Mouse (Mus musculus): ENCODE results near the gene Tdg.

The Tdg gene

DNA sequence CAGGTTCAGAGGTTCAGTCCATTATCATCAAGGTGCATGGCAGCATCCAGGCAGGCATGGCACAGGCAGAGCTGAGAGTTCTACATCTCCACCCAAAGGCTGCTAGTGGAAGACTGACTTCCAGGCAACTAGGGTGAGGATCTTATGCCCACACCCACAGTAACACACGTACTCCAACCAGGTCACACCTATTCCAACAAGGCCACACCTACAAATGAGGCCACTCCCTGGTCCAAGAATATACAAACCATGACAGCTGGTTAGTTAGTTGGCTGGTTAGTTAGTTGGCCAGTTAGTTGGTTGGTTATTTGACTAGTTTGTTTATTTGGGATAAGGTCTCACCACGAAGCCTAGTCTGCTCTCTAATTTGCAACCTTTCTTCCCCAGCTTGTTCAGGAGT lies 33.7 kb downstream of the Tdg start:
- no peak for ATAC-seq (ENCODE audit: low TSS enrichment)

DNA sequence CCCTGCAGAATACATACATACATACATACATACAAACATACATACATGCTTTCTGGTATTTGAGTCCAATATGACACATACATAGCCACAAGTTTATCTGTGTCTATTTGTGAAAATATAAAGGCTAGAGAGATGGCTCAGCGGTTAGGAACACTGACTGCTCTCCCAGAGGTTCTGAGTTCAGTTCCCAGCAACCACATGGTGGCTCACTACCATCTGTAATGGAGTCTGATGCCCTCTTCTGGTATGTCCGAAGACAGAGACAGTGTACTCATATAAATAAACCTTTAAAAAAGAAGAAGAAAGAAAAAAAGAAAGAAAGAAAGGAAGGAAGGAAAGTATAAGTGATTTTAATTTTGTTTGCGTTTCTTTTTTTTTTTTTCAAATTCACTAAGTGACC lies 36.3 kb downstream of the Tdg start:
- ATAC-seq (ENCODE audit: low TSS enrichment): no peak

DNA sequence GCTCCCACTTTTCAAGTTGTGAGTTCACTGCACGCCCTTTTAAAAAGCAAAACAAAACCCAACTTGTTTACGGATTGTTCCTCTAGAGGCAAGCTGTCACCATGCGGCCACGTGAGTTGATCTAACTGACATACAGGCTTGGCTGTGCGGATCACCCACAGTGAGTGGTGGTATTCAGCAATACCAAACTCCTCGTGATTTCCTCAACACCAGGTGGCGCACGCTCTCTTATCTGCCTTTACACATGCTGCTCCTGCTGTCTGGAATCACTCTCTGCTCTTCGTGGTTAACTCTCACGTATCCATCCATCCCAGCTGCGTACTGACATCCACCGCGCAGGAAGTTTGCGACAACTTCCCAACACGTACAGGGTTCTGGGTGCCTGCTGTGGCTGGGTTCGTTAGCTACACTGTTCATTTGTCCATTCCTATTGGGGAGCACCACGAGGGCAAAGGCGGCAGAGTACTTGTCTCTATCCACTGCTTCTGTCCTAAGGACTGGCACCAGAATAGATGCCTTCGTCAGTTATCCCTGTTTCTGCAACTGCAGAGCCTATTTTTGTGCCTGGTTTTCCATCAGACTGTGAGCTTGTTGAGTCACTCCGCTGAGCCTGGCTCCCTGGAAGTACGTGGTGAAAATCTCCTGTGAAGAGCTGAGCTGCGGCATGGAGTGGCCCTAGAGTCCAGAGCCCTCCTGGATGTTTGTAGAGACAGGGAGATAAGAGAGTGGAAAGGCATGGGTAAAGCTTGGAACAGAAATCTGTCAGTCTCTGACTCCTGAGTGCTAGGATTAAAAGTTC lies 37.0 kb downstream of the Tdg start:
- peak; percentile 73 for ATAC-seq (ENCODE audit: low TSS enrichment)

DNA sequence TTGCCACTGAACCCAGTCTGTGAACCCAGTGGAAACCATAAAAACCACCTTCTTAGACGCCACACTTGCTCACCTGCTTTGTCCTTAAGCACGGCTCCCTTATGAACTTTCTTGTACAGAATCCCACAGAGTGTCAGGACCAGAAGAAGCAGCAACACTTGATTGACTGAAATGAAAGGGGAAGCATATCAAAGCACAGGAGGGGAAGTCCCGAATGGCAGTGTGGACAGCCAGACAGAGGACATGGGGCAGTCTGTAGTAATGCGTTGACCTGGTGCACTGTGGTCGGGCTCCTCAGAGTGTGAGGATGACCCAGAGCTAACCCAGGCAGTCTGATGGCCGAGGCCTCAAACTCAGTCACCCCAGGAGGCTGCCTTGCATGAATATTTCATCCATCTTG lies 40.6 kb downstream of the Tdg start:
- ATAC-seq (ENCODE audit: low TSS enrichment): no peak

DNA sequence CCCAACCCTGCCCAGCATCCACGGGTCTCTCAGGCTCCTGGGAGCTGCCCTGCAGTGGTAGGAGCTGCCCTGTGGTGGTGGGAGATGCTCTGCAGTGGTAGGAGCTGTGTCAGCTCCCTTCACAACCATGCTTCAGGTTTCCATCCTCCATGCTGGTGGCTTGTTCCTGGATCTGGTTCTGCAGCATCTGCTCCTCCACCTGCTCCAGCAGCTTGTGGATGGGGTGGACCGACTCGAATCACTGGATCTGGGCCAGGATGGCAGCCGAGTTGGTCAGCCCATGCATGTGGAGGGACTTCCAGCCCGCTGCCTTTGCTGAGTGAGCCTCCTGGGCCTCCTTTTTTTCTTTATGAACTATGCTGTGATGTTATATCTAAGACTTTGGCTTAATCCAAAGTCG lies 47.3 kb downstream of the Tdg start:
- ATAC-seq (ENCODE audit: low TSS enrichment): no peak; the same call in 1 of the 2 replicates

DNA sequence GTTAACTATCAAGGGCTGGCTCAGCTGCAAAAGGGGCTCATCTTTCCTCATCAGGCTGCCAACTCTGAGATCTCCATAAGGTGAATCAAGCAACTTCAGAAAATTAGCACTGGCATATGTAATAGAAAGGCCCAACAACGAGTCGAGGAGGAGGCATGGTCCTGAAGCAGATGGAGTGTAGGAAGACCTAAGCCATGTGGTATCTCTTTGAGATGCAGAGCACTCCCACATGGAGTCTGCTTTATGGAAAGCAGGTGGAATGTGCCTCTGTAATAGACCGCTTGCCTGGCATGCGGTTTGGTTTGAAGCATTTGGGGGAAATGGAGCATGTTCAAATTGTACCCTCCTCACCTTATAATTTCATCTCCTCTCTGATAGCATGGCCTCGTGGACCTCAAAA lies 51.1 kb downstream of the Tdg start:
- ATAC-seq (ENCODE audit: low TSS enrichment): peak; percentile 89

DNA sequence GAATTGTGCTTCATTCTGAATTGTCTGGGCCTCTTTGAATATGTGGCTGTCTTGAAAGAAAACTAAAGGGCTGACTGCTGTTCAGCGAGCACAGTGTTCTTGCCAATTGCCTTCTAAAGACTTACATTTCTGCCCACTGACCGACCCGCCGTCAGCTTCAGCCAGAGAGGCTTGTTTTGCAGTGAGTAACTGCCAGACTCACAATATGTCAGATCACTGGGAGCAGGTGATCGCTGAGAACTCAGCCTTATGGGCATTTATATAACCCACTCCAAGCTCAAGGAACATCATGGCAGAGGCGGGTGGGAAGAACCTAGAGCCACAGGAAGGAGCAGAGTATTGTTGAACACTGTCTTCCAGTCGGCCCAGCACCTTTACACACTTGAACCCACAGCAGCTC lies 52.0 kb downstream of the Tdg start:
- ATAC-seq (ENCODE audit: low TSS enrichment): peak; percentile 22

DNA sequence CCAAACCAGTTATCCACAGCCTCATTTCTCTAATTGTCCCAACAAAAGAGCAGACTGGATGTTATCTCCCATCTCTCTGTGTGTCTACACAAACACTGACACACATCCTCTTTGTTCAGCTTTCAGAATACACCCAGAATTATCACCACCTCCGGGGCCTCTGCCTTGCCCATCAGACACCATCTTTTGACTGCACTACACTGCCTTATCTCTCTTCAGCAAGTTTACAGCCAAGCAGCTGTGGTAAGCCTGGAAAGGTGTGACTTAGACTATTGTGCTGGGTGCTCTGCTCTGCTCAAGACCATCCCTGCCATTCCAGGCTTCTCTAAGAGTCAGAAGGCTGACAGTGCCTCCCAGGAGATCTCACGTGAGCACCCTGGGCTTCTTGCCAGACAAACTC lies 55.8 kb downstream of the Tdg start:
- no peak for ATAC-seq (ENCODE audit: low TSS enrichment)

DNA sequence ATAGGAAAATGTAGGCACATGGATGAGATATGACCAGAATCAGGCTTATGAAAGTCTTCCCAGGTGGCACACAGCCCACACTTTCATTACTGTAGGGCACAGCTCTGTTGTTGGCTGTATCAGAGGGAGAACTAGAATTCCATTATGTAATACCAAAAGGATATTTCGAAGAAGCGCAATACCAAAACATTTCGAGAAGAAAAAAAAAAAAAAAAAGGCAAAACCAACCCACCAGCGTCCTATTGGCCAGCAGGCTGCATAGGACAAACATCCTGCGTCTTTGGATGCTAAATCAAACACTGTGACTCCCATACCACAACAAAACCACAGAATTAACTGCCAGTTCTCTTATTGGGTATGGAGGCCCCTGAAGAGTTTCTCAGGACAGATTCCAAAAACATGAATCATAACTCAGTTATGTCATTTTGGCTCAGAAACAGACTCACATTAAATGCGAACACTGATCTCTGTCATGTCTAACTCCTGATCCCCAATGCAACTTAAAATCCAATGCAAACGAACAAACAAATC lies 60.1 kb downstream of the Tdg start:
- peak; percentile 71 for ATAC-seq (ENCODE audit: low TSS enrichment)

DNA sequence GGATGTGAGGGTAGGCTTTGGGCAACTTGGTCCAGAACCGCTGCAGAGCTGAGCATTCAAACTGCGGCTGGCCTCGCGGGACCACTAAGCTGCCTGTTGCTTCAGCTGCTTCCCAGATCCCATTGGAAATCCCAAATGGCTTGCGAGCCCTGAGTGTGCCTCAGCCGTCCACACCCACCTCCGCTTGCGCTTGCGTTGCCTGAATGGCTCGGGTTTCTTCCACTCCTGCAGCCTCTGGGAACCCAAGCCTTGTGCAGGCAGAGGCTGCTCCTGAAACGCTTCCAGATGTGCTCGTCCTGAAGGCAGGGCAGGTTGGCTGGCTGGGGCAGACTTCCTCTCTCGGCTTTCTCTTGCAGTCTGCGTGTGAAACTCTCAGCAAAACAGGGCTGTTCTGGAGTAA lies 60.9 kb downstream of the Tdg start, which contains the start of gene Glt8d2:
Gene Glt8d2, minus strand, starts transcription at position 157 of the 400 bp plus-strand sequence.
- ATAC-seq (ENCODE audit: low TSS enrichment): peak; percentile 79

DNA sequence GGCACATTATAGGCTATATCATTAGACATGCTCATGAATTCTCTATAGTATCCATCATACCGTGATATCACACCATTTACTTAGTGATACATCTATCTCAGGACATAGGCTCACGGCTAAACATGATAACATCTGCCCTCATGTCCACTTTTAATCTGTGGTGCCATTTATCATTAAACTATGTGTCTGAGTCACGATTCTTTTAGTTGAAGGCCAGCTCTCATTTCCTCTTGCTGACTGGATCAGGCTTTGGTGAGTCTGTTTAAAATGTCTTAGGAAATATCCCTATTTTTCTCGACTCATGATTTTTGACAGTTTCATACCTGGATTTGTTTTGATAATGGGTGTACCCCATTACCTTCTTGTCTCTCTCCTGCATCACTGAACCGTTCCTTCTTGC lies 66.3 kb downstream of the Tdg start, which contains the start of gene Hcfc2:
Gene Hcfc2, plus strand, starts transcription at position 205 of the 400 bp plus-strand sequence.
- ATAC-seq (ENCODE audit: low TSS enrichment): no peak

DNA sequence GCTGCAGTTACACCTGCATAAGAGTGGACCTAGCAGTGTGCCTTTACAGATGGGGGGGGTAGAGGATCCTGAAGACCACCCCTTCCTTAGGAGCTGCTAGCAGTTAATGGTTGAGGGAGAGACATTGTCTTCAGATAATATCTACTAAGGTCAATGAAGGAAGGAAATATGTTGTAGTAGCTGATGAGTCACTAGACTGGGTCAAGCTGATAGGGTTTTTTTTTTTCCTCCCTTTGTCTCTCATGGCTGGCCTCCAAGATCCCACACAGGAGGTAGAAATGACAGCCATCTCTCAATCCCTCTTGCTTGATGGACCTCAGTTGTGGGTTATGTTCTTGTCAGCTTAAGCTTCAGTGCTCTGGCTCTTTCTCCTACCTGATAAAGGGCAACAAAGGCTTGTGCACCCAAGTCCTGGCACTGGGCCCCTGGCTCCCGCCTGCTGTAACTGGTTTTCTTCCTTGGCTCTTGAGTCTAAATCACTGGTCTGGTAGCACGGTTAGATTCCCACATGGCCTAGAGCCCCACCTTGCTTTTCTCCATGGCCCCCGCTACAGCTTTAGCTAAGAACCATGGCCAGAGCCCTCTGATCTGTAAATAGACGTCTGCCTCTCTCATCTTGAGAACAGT lies 66.9 kb downstream of the Tdg start:
- no peak for ATAC-seq (ENCODE audit: low TSS enrichment)

DNA sequence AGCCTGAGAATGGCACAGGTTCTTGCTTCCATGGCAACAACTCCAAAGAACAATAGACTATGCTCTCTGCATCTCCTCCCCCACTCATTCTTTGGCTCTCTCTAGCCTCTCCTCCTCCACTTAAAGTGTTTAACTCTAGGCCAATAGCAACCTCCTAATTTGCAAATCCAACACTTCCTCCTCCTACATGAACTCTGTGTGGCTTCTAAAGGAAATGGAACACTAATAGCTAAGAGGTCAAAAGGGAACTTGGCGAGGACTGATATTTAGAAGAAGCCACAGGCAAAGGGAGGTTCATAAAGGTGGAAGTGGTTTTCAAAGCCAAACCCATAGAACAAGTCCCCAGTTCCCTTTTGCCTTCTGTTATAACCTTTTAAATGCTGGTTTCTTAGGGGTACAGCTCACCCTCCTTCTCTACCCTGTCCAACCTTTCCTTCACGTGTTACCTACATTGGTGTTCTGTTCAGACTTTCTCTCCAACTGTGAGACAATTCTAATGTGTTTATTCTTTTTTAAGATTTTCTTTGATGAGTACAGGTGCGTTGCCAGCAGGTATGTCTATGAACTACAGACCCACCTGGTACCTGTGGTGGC lies 67.8 kb downstream of the Tdg start:
- no peak for ATAC-seq (ENCODE audit: low TSS enrichment)

DNA sequence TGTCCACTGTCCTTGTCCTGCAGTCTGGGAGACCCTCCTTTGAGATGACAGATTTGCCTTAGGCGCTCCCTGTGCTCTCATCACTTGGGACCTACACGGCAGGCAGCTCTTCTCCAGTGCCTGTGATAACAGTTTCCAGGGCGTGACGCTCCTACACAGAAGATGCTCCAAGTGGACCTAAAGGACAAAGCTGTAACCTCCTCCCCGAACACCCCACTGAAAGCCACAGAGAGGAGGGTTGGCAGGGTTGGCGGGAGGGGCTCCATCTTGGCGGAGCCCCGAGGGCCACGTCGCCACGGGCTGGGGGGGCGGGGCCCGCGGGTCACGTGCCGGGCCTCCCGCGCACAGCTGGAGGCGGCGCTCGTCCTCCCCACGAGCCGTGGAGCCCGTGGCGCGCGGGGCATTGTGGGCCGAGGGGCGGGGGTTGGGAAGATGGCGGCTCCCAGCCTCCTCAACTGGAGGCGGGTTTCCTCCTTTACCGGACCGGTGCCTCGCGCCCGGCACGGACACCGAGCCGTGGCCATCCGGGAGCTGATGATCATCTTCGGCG lies 69.2 kb downstream of the Tdg start:
- ATAC-seq (ENCODE audit: low TSS enrichment): peak; percentile 81

DNA sequence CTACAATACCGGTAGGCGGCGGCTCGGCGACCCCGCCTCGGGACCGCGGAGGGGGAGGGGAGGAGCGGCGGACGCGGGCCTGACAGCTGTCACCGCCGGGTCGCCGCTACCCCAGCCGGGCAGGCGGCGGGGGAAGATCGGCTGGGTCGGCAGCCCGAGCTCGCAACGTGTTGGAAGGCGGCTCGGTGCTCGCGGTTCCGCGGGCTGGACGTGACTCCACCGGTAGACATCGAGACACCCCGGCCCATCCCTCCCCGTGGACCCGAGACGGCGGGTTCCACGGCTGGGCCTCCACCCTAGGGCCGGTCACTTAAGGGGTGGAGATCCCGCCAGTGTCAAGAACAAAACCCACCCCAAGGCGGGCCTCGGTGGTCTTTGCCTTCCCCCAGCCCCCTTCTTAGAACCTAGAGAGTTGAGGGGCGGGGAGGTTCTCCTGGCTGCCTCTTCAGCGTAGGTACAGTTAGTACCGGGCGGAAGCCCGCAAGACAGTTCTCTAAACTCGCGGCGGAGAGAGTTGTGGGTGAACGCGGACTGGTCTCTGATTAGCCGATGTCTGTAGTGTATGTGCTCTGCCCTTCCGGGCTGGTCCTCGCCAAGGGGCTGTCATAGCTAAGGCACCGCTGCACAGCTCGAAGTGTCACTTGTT lies 69.8 kb downstream of the Tdg start:
- peak; percentile 25 for ATAC-seq (ENCODE audit: low TSS enrichment)
